Mouse (Mus musculus) hindlimb bud, embryonic 11.5 days (tissue): ENCODE measurements around the gene Kank4.
A peak's percentile ranks its signal among the peaks of the same experiment; 100 is the strongest.
"Not testable (repeated sequence)": the region's sequence is repeated elsewhere in the genome, so short reads cannot be mapped to it uniquely, and the experiment has no call there.

Source experiments
- DNase-seq: peaks from one replicate; pipeline ENCODE4 v3.0.0-alpha.2; 2012; ENCODE audit warnings: low read depth, low spot score; ENCODE audit errors: extremely low spot score

Kank4 gene

DNA sequence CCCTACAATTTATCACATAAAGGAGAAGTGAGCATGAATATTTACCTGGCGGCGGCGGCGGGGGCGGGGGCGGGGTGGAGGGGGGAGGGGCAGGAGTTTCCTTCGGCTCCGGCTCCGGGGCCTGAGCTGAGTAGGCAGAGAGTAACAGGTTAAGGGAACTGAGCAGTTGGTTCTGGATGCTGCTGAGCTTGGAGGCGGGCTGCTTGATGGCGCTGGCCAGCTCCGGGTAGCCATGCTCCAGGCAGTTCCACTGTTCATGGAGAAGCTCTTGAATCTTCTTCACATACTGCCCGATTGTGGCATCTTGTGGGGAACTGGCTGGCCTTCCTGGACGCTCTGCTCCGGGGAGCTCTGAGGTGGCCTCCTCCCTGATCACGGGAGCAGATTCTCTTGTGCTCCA, 39.1 kb downstream of the Kank4 start:
- DNase-seq: no peak

- no peak for DNase-seq
Observed at GRCm38 (mm10) chr4:98777464-98777863, 39.9 kb downstream of the Kank4 start.

GRCm38 (mm10) chr4:98776721-98777427, 40.5 kb downstream of the Kank4 start:
- peak; percentile 81 for DNase-seq

DNA sequence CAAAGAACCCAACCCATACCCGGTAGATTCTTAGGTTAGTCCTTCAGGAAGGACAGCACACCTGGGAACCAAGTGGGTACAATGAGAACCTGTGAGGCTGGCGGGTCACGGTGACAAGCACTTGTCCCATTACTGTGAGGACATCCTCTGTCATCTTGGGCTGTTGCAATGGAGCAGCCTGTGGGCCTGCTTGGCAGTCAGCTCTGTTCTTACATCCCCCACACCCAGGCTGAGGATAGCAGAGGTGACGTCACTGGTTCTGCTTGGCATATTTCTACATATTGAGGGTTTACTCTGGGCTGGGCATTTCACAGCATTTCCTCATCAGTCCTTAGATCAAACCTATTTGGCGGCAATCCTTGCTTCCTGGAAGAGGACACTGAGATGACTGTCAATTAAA, 43.6 kb downstream of the Kank4 start:
- no peak for DNase-seq

- no peak for DNase-seq
Observed at GRCm38 (mm10) chr4:98767134-98768133, 49.9 kb downstream of the Kank4 start.

DNA sequence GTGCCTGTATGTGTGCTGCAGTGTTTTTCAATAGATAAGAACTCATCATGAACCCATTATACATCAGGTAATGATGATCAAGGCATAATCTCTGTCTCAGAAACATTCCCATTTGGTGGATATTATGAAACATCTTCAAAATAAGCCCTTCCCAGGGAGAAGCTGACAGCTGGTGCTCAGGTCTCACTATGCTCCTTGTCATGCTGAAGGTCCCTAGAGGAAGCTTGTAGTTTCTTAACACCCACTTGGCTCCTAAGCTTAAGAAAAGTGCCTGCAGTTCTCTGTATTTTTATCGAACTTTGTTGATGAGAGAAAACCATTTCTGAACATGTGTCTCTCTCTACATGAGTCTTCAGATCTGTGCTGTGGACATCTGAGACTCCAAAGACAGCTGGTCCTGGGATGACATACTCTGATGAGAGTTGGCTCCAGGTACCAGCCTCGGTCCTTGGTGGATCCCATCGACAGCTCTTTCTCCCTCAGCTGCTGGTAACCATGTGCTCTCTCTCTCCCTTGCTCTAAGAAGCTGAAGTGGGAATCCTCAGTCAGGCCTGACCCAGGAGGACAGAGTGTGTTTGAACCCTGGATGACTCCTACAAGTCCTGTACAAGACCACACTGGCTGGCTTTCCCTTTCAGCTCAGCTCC, 58.3 kb downstream of the Kank4 start:
- DNase-seq: no peak

DNA sequence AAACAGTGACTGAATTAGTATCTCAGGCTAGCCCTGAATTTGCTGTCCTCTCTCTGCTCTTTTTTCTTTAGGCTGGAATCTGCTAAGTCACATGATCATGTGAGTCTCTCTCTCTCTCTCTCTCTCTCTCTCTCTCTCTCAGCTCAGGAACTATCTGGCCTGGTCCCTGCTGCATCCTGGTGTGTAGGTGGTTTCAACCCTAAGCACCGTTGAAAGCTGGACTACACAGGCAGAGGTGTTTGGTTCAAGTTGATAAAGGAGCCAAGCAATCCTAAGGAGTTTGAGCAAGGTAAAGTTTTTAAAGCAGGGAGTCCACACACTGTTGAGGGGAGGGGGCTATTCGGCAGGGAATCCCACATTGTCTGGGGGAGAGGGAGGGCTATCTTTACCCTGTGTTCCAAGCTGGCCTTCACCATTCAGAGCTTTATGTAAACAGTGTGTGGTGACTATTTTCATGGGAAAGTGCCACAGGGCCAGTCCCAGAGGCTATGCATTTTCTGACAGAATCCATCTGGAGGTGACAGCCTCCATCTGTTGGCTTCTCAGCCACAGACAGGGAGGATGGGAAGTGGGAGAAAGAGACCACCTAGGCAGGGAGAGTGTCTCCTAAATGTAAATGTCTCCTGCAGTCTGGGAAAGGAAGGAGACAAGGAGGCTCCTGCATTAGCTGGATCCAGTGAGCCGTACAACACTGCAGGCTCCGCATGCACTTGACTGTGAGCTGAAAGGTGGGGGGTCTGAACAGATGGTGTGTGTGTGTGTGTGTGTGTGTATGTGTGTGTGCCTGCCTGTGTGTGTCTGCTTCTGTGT, 59.1 kb downstream of the Kank4 start:
- no peak for DNase-seq

GRCm38 (mm10) chr4:98756141-98756540, 61.2 kb downstream of the Kank4 start:
- no peak for DNase-seq

DNA sequence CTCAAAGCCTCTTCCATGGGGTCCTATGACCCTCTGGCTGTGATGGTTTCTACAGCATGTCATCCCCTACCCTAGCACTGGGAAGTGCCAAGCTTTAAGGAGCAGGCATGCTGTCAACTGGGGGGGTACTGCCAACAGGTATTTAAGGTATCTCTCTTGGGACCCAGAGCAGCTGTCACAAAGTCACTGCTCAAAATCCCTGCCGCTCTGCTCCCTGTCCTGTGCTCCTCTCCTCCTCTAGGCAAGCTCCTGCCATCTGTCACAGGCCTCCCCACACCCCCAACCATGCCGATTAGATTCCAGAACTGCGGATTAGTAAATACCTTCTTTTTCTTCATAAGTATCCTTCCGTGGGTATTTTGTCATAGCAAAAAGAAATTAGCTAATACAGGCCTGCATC, 62.9 kb downstream of the Kank4 start:
- DNase-seq: no peak

- DNase-seq: no peak
Observed at GRCm38 (mm10) chr4:98743906-98744210, 73.5 kb downstream of the Kank4 start.

DNA sequence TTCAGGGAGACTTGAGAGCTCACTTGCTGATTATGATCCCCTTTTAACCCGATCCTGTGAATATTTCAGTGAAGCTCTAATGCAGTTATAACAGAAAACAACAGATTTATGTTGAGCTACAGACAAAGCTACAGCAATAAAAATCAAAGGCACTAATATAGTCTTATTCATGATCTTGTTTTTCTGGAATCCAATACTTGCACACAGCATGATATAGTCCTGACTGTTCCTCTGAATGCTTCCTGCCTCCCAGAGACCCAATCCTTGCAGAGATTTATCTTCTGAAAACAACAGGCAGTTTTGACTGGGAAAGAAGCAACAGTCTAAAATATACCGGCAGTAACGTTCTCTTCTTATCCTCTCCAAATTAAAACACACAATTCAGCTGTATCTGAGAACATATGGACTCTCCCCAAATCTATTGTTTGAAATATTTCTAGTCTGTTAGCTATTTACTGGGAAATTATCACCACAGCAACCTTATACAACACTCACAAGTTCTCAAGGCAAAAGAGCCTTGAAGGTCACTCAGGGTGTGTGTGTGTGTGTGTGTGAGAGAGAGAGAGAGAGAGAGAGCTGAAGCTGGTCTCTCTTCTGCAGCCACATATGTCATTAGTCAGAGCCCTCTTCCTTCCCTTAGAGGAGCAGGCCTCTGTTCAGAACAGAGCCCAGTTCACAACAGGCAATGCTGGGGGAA, 74.0 kb downstream of the Kank4 start:
- DNase-seq: no peak

GRCm38 (mm10) chr4:98739753-98740152, 77.6 kb downstream of the Kank4 start:
- no peak for DNase-seq

DNA sequence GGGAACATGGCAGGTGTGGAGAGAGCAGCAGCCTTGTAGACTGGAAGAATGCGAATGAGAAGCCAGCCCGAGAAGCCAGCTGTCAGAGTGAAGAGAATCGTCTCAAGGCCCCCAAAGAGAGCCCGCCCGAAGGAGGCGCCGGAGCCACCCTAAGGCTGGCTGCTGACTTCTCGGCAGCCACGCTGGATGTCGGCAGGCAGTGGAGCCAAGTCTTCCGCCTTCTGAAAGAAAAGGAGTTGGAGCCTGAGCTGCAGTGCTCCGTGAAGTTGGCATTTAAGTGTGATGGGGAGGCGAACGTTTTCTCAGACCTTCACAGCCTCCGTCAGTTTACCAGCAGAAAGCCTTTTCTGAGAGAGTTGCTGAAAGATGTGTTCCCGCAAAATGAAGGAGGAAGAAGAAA, 83.7 kb downstream of the Kank4 start:
- DNase-seq: no peak

- DNase-seq: no peak
Observed at GRCm38 (mm10) chr4:98728716-98729115, 88.6 kb downstream of the Kank4 start.

GRCm38 (mm10) chr4:98727959-98728347, 89.4 kb downstream of the Kank4 start:
- no peak for DNase-seq

- DNase-seq: no peak
Observed at GRCm38 (mm10) chr4:98727295-98727958, 89.9 kb downstream of the Kank4 start.

DNA sequence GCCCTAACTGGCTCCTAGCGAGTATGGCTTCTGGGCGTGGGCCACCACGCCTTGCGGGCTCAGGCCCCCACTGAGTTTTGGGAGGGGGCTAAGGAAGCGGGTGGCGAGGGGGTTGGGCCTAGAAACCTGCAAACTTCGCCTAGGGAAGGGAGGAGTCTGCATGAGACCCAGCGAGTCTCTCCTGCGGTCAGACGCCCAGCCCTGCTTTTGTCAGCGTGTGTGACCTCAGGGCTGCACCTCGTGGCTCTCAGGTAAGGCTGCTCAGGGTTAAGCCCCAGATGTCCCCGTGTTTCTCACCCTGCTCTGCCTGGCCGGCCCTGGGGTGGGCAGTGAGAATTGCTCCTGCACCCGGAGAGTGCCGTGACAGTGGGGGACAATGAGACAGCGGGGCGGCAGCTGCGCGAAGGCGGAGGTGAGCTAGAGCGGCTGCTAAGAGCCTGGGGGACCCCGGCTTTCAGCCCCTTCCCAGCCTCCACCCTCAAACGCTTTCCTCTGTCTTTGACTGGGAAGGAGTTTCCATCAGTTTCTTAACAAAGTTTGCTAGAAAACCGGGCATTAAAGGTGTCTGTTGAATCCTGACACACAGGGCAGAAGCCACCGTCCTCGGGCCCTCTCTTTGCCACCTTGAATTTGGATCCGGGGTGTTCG, 90.6 kb downstream of the Kank4 start, which contains the start of gene L1td1:
TSS of gene L1td1 (plus strand) at position 145 of the 648 bp plus-strand sequence.
- no peak for DNase-seq

- no peak for DNase-seq
Observed at GRCm38 (mm10) chr4:98725439-98725838, 91.9 kb downstream of the Kank4 start.

DNA sequence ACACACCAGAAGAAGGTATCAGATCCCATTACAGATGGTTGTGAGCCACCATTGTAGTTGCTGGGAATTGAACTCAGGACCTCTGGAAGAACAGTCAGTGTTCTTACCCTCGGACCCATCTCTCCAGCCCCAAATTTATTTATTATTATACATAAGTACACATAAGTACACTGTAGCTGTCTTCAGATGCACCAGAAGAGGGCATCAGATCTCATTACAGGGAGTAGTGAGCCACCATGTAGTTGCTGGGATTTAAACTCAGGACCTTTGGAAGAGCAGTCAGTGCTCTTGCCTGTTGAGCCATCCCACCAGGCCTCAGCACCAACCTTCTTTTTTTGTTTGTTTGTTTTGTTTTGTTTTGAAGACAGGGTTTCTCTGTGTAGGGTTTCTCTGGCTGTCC, 92.7 kb downstream of the Kank4 start:
- not testable (repeated sequence) for DNase-seq
